Mouse (Mus musculus) liver, adult 2 months (tissue): Measurements from ENCODE around the gene Ncam1. TPM values are rescaled to one million over a fixed set of nuclear protein-coding genes. Genes with fewer than 3 reads are reported as not detected.

Experiments
- DNase-seq: peaks from one replicate; pipeline ENCODE4 v3.0.0-alpha.2; 2011; ENCODE audit warnings: low read depth, low spot score; ENCODE audit errors: extremely low read depth
- H3K27ac ChIP-seq: fragments of 200-500 bp; replicated peaks from 2 replicates; pipeline ENCODE4 v1.5.1; 2012; ENCODE audit warnings: low read depth, mild to moderate bottlenecking, control low read depth, inconsistent platforms, low read length; ENCODE audit not compliant: insufficient read depth
- H3K27me3 ChIP-seq: fragments of 200-500 bp; 2 replicates; pipeline ENCODE4 v1.6.1; 2012; ENCODE audit warnings: mild to moderate bottlenecking, moderate library complexity, low read length, inconsistent platforms; ENCODE audit not compliant: control insufficient read depth, insufficient read depth
- H3K36me3 ChIP-seq: fragments of 200-500 bp; 2 replicates; pipeline ENCODE4 v1.6.1; 2012; ENCODE audit warnings: low read length, inconsistent platforms; ENCODE audit not compliant: control insufficient read depth, insufficient read depth
- H3K4me1 ChIP-seq: fragments of 200-500 bp; 2 replicates; pipeline ENCODE4 v1.6.1; 2011; ENCODE audit warnings: low read length; ENCODE audit not compliant: control insufficient read depth, insufficient read depth
- H3K4me3 ChIP-seq: fragments of 200-500 bp; 2 replicates; pipeline ENCODE4 v1.5.1; 2011; ENCODE audit warnings: low read depth, mild to moderate bottlenecking, control low read depth, low read length, moderate library complexity; ENCODE audit not compliant: insufficient read depth
- H3K79me2 ChIP-seq: fragments of 200-500 bp; 2 replicates; pipeline ENCODE4 v1.6.1; 2012; ENCODE audit warnings: inconsistent platforms, mild to moderate bottlenecking, low read length, moderate library complexity; ENCODE audit not compliant: control insufficient read depth, insufficient read depth
- H3K9ac ChIP-seq: fragments of 200-500 bp; 2 replicates; pipeline ENCODE4 v1.6.1; 2012; ENCODE audit warnings: low read depth, mild to moderate bottlenecking, control low read depth, inconsistent platforms, low read length
- CTCF ChIP-seq: fragments of 200-500 bp; IDR thresholded peaks from 2 replicates; pipeline ENCODE4 v1.5.1; 2011; ENCODE audit warnings: low read depth, low read length, control low read depth
- POLR2A ChIP-seq: fragments of 200-500 bp; IDR thresholded peaks from 2 replicates; pipeline ENCODE4 v1.6.1; 2011; ENCODE audit warnings: low read length, control low read depth; ENCODE audit not compliant: insufficient read depth; ENCODE audit errors: extremely low read depth
- WGBS: fragments of 180-500 bp; shearing (Covaris S2); methylation state at CpG from one replicate; pipeline ENCODE4 v1.1.7; 2018; 5-methylcytosine and 5-hydroxymethylcytosine counted together
- polyA plus RNA-seq: library from polyadenylated mRNA; depleted of rRNA; stranded (reverse); fragments of >200 nt; gene quantifications from 2 replicates; pipeline ENCODE4 v1.2.3, GENCODE M21; 2012
- total RNA-seq: library from RNA; depleted of rRNA; stranded (reverse); fragments of >200 nt; gene quantifications from 2 replicates; pipeline ENCODE4 v1.2.3, GENCODE M21; 2014

Ncam1 gene
- total and polyA plus RNA-seq, 2 experiments, result 0.07 to 0.18 TPM

GRCm38 (mm10) chr9:49486805-49487656, 311.7 kb downstream of the Ncam1 start:
- Histone ChIP-seq H3K36me3 (no peaks in the 10 kb centered on the region), H3K79me2 (no peaks in the 10 kb centered on the region), H3K4me3 (no peak overlapping the region), H3K4me1 (no peaks in the 10 kb centered on the region), H3K9ac (no peak overlapping the region), H3K27me3 (no peaks in the 10 kb centered on the region), H3K27ac (no peak overlapping the region)
- TF ChIP-seq POLR2A (no peak), CTCF (no peak)
- DNase-seq, result no peak
- 76% methylated on average over 9 of the region's 9 CpGs for WGBS

GRCm38 (mm10) chr9:49485892-49486311, 312.8 kb downstream of the Ncam1 start, which contains the start of gene Ttc12:
Ttc12 (minus strand) TSS chr9:49486225.
- Histone ChIP-seq H3K4me3 (peak within 1 kb of the TSS; percentile 50), H3K79me2 (no peaks in the 10 kb centered on the region), H3K36me3 (no peaks in the 10 kb centered on the region), H3K27me3 (no peaks in the 10 kb centered on the region), H3K4me1 (no peaks in the 10 kb centered on the region), H3K27ac (no peak within 1 kb of the TSS), H3K9ac (peak within 1 kb of the TSS; percentile 7; the same call in 1 of the 2 replicates)
- TF ChIP-seq CTCF, result no peak
- TF ChIP-seq POLR2A, result no peak
- DNase-seq, result peak; percentile 84
- WGBS, result under 1% methylated on average over 18 of the region's 18 CpGs

GRCm38 (mm10) chr9:49485250-49485891, 313.4 kb downstream of the Ncam1 start:
- Histone ChIP-seq H3K79me2 (no peaks in the 10 kb centered on the region), H3K4me1 (no peaks in the 10 kb centered on the region), H3K27ac (no peak overlapping the region), H3K27me3 (no peaks in the 10 kb centered on the region), H3K9ac (peak overlapping the region; percentile 7; the same call in 1 of the 2 replicates), H3K36me3 (no peaks in the 10 kb centered on the region), H3K4me3 (peak overlapping the region; percentile 50)
- WGBS, result 8% methylated on average over 21 of the region's 21 CpGs
- TF ChIP-seq POLR2A (no peak), CTCF (peak; percentile 55)
- DNase-seq, result peak; percentile 10

- no peaks in the 10 kb centered on the region for H3K27me3 ChIP-seq
- H3K27ac ChIP-seq, result no peak overlapping the region
- H3K4me3 ChIP-seq, result no peak overlapping the region
- DNase-seq, result no peak
- no peaks in the 10 kb centered on the region for H3K79me2 ChIP-seq
- no peak for TF ChIP-seq POLR2A
- no peak for TF ChIP-seq CTCF
- H3K9ac ChIP-seq, result no peak overlapping the region
- no peaks in the 10 kb centered on the region for H3K4me1 ChIP-seq
- H3K36me3 ChIP-seq, result no peaks in the 10 kb centered on the region
- 72% methylated on average over 10 of the region's 10 CpGs for WGBS
Observed at GRCm38 (mm10) chr9:49483316-49483715, 315.4 kb downstream of the Ncam1 start.

GRCm38 (mm10) chr9:49472126-49472525, 326.6 kb downstream of the Ncam1 start:
- TF ChIP-seq POLR2A (no peak), CTCF (no peak)
- no peak overlapping the region for H3K9ac ChIP-seq
- no peaks in the 10 kb centered on the region for H3K36me3 ChIP-seq
- no peaks in the 10 kb centered on the region for H3K4me1 ChIP-seq
- H3K4me3 ChIP-seq, result no peak overlapping the region
- 67% methylated on average over 11 of the region's 11 CpGs for WGBS
- no peak for DNase-seq
- no peak overlapping the region for H3K27ac ChIP-seq
- H3K79me2 ChIP-seq, result no peaks in the 10 kb centered on the region
- H3K27me3 ChIP-seq, result no peaks in the 10 kb centered on the region
